Mouse (Mus musculus) CH12.LX (cell line): ENCODE results near the gene Prss37. TPM values are rescaled to one million over a fixed set of nuclear protein-coding genes. Genes with fewer than 3 reads are reported as not detected.

ENCODE experiments used
- DNase-seq: peaks from one replicate; pipeline ENCODE4 v3.0.0-alpha.2; 2013; ENCODE audit errors: extremely low read depth
- H3K27ac ChIP-seq: 2 replicates; pipeline ENCODE4 v1.5.1; 2012; ENCODE audit warnings: low read depth, mild to moderate bottlenecking, control low read depth, moderate library complexity; ENCODE audit not compliant: insufficient read depth
- H3K27me3 ChIP-seq: replicated peaks from 2 replicates; pipeline ENCODE3; 2012; ENCODE audit warnings: inconsistent platforms
- H3K36me3 ChIP-seq, 2 experiments: replicated peaks in 1 of 2; 2 replicates each; pipeline versions ENCODE3 to v1.6.1; 2012; ENCODE audit warnings: inconsistent platforms in 1 of 2, low read length in 1 of 2, mild to moderate bottlenecking in 1 of 2, mixed read lengths in 1 of 2, moderate library complexity in 1 of 2; ENCODE audit not compliant: control insufficient read depth in 1 of 2, insufficient read depth in 1 of 2
- H3K4me1 ChIP-seq, 2 experiments: 2 replicates each; pipeline ENCODE4 v1.6.1; 2012; ENCODE audit warnings: inconsistent platforms in 1 of 2, moderate library complexity in 1 of 2; ENCODE audit not compliant: insufficient read depth in 2 of 2, control insufficient read depth in 1 of 2
- H3K4me2 ChIP-seq: 2 replicates; pipeline ENCODE4 v1.6.1; 2012; ENCODE audit warnings: low read depth, mild to moderate bottlenecking, control low read depth; ENCODE audit not compliant: poor library complexity, insufficient read depth, severe bottlenecking
- H3K4me3 ChIP-seq, 3 experiments: fragments of 150-350 bp in 1 of 3; sonication (generic) in 1 of 3; replicated peaks in 1 of 3; 2 replicates each; pipeline versions ENCODE3 to v1.5.1; 2011 to 2012; ENCODE audit warnings: low read depth in 2 of 3, low read length in 2 of 3, mild to moderate bottlenecking in 2 of 3, moderate library complexity in 2 of 3, control low read depth in 1 of 3, improper control_type of control experiment in 1 of 3, inconsistent platforms in 1 of 3, mixed read lengths in 1 of 3; ENCODE audit not compliant: poor library complexity in 1 of 3
- H3K79me2 ChIP-seq: replicated peaks from 2 replicates; pipeline ENCODE4 v1.6.1; 2012; ENCODE audit warnings: mild to moderate bottlenecking, moderate library complexity; ENCODE audit not compliant: control insufficient read depth, poor library complexity, insufficient read depth, severe bottlenecking; ENCODE audit errors: extremely low read depth
- H3K9ac ChIP-seq: 2 replicates; pipeline ENCODE4 v1.6.1; 2012; ENCODE audit warnings: low read depth, mild to moderate bottlenecking, control low read depth, moderate library complexity; ENCODE audit not compliant: insufficient read depth
- H3K9me3 ChIP-seq: replicated peaks from 2 replicates; pipeline ENCODE3; 2012; ENCODE audit warnings: low read length, inconsistent platforms, mixed read lengths
- CHD2 ChIP-seq: IDR thresholded peaks from 2 replicates; pipeline ENCODE4 v1.6.1; 2011; ENCODE audit warnings: low read length, improper control_type of control experiment
- CTCF ChIP-seq, 2 experiments: IDR thresholded peaks in 1 of 2; conservative IDR thresholded peaks in 1 of 2; 2 replicates each; pipeline ENCODE4 v1.5.1; 2011 to 2012; ENCODE audit warnings: low read depth in 2 of 2, low read length in 2 of 2, improper control_type of control experiment in 1 of 2, inconsistent platforms in 1 of 2, mild to moderate bottlenecking in 1 of 2, moderate library complexity in 1 of 2
- E2F4 ChIP-seq: IDR thresholded peaks from 2 replicates; pipeline ENCODE4 v1.6.1; 2011; ENCODE audit warnings: low read depth, low read length, improper control_type of control experiment; ENCODE audit not compliant: insufficient replicate concordance
- ELF1 ChIP-seq: IDR thresholded peaks from 2 replicates; pipeline ENCODE4 v1.6.1; 2014; ENCODE audit warnings: low read depth, mild to moderate bottlenecking, inconsistent platforms, low read length, improper control_type of control experiment
- EP300 ChIP-seq: IDR thresholded peaks from 2 replicates; pipeline ENCODE4 v1.6.1; 2011; ENCODE audit warnings: low read length, improper control_type of control experiment
- ETS1 ChIP-seq: conservative IDR thresholded peaks from 2 replicates; pipeline ENCODE4 v1.6.1; 2012; ENCODE audit warnings: low read depth, mild to moderate bottlenecking, inconsistent platforms, low read length, improper control_type of control experiment, moderate library complexity
- GABPA ChIP-seq: IDR thresholded peaks from 2 replicates; pipeline ENCODE4 v1.6.1; 2012; ENCODE audit warnings: low read depth, low read length, improper control_type of control experiment, inconsistent platforms; ENCODE audit not compliant: insufficient replicate concordance
- IRF4 ChIP-seq: IDR thresholded peaks from 2 replicates; pipeline ENCODE4 v1.6.1; 2014; ENCODE audit warnings: low read depth, mild to moderate bottlenecking, inconsistent platforms, low read length, improper control_type of control experiment
- JUND ChIP-seq: conservative IDR thresholded peaks from 2 replicates; pipeline ENCODE4 v1.6.1; 2011; ENCODE audit warnings: low read depth, low read length, improper control_type of control experiment
- KAT2A ChIP-seq: IDR thresholded peaks from 2 replicates; pipeline ENCODE4 v1.6.1; 2012; ENCODE audit warnings: low read length, improper control_type of control experiment, inconsistent platforms; ENCODE audit not compliant: insufficient replicate concordance
- MAFK ChIP-seq: IDR thresholded peaks from 2 replicates; pipeline ENCODE4 v1.6.1; 2011; ENCODE audit warnings: low read length, improper control_type of control experiment; ENCODE audit not compliant: insufficient replicate concordance
- MAX ChIP-seq: IDR thresholded peaks from 2 replicates; pipeline ENCODE4 v1.6.1; 2011; ENCODE audit warnings: low read length, improper control_type of control experiment
- MEF2A ChIP-seq: IDR thresholded peaks from 2 replicates; pipeline ENCODE4 v1.6.1; 2014; ENCODE audit warnings: low read depth, mild to moderate bottlenecking, inconsistent platforms, low read length, improper control_type of control experiment, borderline replicate concordance
- MXI1 ChIP-seq: IDR thresholded peaks from 2 replicates; pipeline ENCODE4 v1.6.1; 2011; ENCODE audit warnings: mild to moderate bottlenecking, low read depth, low read length, improper control_type of control experiment
- MYC ChIP-seq: IDR thresholded peaks from 2 replicates; pipeline ENCODE4 v1.6.1; 2011; ENCODE audit warnings: low read depth, mild to moderate bottlenecking, improper control_type of control experiment, low read length
- NELFE ChIP-seq: IDR thresholded peaks from 2 replicates; pipeline ENCODE4 v1.6.1; 2011; ENCODE audit warnings: low read depth, low read length, improper control_type of control experiment
- PAX5 ChIP-seq: IDR thresholded peaks from 2 replicates; pipeline ENCODE4 v1.6.1; 2012; ENCODE audit warnings: low read length, inconsistent platforms, mixed read lengths
- POLR2A ChIP-seq: IDR thresholded peaks from 2 replicates; pipeline ENCODE4 v1.6.1; 2011; ENCODE audit warnings: low read depth, mild to moderate bottlenecking, improper control_type of control experiment, low read length
- RAD21 ChIP-seq: IDR thresholded peaks from 2 replicates; pipeline ENCODE4 v1.6.1; 2011; ENCODE audit warnings: low read depth, mild to moderate bottlenecking, low read length, improper control_type of control experiment, moderate library complexity
- RCOR1 ChIP-seq: conservative IDR thresholded peaks from 2 replicates; pipeline ENCODE4 v1.6.1; 2012; ENCODE audit warnings: low read depth, mild to moderate bottlenecking, inconsistent platforms, low read length, improper control_type of control experiment
- SIN3A ChIP-seq: IDR thresholded peaks from 2 replicates; pipeline ENCODE4 v1.6.1; 2012; ENCODE audit warnings: low read length, improper control_type of control experiment, inconsistent platforms
- SMC3 ChIP-seq: IDR thresholded peaks from 2 replicates; pipeline ENCODE4 v1.6.1; 2011; ENCODE audit warnings: low read depth, low read length, improper control_type of control experiment
- USF1 ChIP-seq: IDR thresholded peaks from 2 replicates; pipeline ENCODE4 v1.6.1; 2014; ENCODE audit warnings: low read depth, mild to moderate bottlenecking, inconsistent platforms, low read length, improper control_type of control experiment
- USF2 ChIP-seq: conservative IDR thresholded peaks from 2 replicates; pipeline ENCODE4 v1.6.1; 2011; ENCODE audit warnings: low read depth, low read length, improper control_type of control experiment
- ZC3H11A ChIP-seq: IDR thresholded peaks from 2 replicates; pipeline ENCODE4 v1.6.1; 2012; ENCODE audit warnings: low read depth, mild to moderate bottlenecking, inconsistent platforms, low read length, improper control_type of control experiment
- ZKSCAN1 ChIP-seq: IDR thresholded peaks from 2 replicates; pipeline ENCODE4 v1.6.1; 2012; ENCODE audit warnings: low read depth, inconsistent platforms, low read length, improper control_type of control experiment, borderline replicate concordance
- ZMIZ1 ChIP-seq: IDR thresholded peaks from 2 replicates; pipeline ENCODE4 v1.6.1; 2012; ENCODE audit warnings: low read depth, mild to moderate bottlenecking, inconsistent platforms, low read length, improper control_type of control experiment
- ZNF384 ChIP-seq: IDR thresholded peaks from 2 replicates; pipeline ENCODE4 v1.6.1; 2012; ENCODE audit warnings: low read depth, low read length, improper control_type of control experiment, inconsistent platforms
- dilution Hi-C: fragments of 300-500 bp; cut with MboI; formaldehyde crosslinking; loops from 2 replicates; pipeline ENCODE4 v1.14.3; 2020; ENCODE audit warnings: low sequenced_read_pairs; ENCODE audit not compliant: extremely low pct_unique_long_range_greater_than_20kb, extremely low pct_ligation_motif_present
- in situ Hi-C: fragments of 300-500 bp; cut with MboI; formaldehyde crosslinking; loops from 3 replicates; pipeline ENCODE4 v1.14.3; 2019; ENCODE audit warnings: low sequenced_read_pairs, low pct_ligation_motif_present, low pct_unique_long_range_greater_than_20kb, mixed read lengths
- polyA plus RNA-seq: library from polyadenylated mRNA; unstranded; fragments of >175 nt; gene quantifications from 2 replicates; pipeline ENCODE4 v1.2.1, GENCODE M21; 2012; ENCODE audit warnings: low read depth; ENCODE audit not compliant: insufficient read length
- total RNA-seq, 2 experiments: library from RNA; depleted of rRNA; stranded (reverse); fragments of 300-350 nt in 1 of 2; fragments of >200 nt in 1 of 2; gene quantifications; 2 replicates each; pipeline ENCODE4 v1.2.3; 2012 to 2014

Prss37 gene
- total and polyA plus RNA-seq, 3 experiments, result not detected

DNA sequence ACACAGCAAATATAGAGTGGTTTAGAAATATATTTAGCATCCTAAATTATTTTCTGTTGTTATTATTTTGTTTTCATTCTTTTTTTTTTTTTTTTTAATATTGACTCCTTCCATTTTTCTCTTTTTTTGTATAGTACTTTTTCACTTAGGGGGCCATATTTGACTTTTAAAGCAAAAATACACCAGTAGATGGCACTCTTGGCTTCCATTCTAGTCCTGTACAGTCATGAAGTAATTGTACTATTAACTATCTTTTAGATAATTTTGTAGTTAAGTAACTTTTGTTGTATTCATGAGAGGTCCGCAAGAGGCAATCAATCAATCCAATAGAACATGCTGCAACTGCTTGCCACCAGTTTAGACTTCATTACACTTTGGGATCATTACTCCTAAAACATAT, 39.6 kb downstream of the Prss37 start:
- dilution Hi-C loops, result no loop called here
- DNase-seq, result peak; percentile 43

DNA sequence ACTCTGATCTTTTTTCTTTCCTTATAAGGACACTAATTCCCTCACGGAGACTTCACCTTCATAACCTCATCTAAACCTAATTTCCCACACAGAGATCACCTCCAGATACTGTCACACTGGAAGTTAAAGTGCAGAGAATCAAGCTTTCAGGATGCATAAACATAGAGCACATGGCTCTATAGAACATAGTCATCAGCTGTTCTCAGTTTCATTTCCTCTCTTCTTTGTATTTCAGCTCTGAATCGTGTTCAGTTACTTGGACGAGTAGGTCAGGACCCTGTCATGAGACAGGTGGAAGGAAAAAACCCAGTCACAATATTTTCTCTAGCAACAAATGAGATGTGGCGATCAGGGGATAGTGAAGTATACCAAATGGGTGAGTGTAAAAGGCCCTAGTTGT, 43.2 kb downstream of the Prss37 start:
- no peak overlapping the region for H3K9ac ChIP-seq
- H3K27me3 ChIP-seq, result no peaks in the 10 kb centered on the region
- peak; percentile 35 for DNase-seq
- TF ChIP-seq ZMIZ1 (no peak), ZNF384 (no peak), SIN3A (peak; percentile 98), ETS1 (peak; percentile 82), MXI1 (peak; percentile 64; the same call in 1 of the 2 replicates), USF2 (no peak), IRF4 (peak; percentile 68; the same call in 1 of the 2 replicates), PAX5 (no peak), MYC (peak; percentile 94), EP300 (peak; percentile 34; the same call in 1 of the 2 replicates), MAX (peak; percentile 88), KAT2A (no peak), ZKSCAN1 (no peak), RCOR1 (no peak)
- TF ChIP-seq, all 38 proteins: peak for 7
- Histone ChIP-seq H3K4me3 (no peak overlapping the region), H3K4me1 (peaks cover 0 to 40% of the 10 kb centered on the region in 2 experiments; a peak in 2 of 4 replicates), H3K4me2 (no peak overlapping the region), H3K79me2 (peaks cover 16% of the 10 kb centered on the region), H3K9me3 (peaks cover 4% of the 10 kb centered on the region), H3K36me3 (peaks cover 49 to 61% of the 10 kb centered on the region in 2 experiments), H3K27ac (no peak overlapping the region)
- dilution Hi-C loops (no loop called here), in situ Hi-C loops (no loop called here)

More for the DNA sequence above, 39.6 kb downstream of the Prss37 start:
- H3K9ac ChIP-seq, result no peak overlapping the region
- peaks cover 62 to 76% of the 10 kb centered on the region in 2 experiments for H3K36me3 ChIP-seq
- in situ Hi-C loops, result loop anchor here (10.0 kb wide), 1 partner anchor 205 kb away; no protein-coding TSS in a partner anchor
- H3K4me2 ChIP-seq, result no peak overlapping the region
- H3K79me2 ChIP-seq, result peaks cover under 1% of the 10 kb centered on the region; the same call in 1 of the 2 replicates
- H3K27ac ChIP-seq, result no peak overlapping the region
- H3K27me3 ChIP-seq, result no peaks in the 10 kb centered on the region
- H3K9me3 ChIP-seq, result peaks cover 4% of the 10 kb centered on the region
- no peak overlapping the region for H3K4me3 ChIP-seq
- TF ChIP-seq ELF1 (no peak), CHD2 (no peak), RAD21 (peak; percentile 52), POLR2A (no peak), GABPA (no peak), MYC (no peak), NELFE (no peak), MEF2A (no peak), E2F4 (no peak), USF2 (no peak), SIN3A (no peak), RCOR1 (no peak), SMC3 (peak; percentile 23; the same call in 1 of the 2 replicates), MAFK (no peak), JUND (no peak), USF1 (no peak), MXI1 (no peak), ZC3H11A (no peak), CTCF (conservative IDR thresholded peaks at IDR 0.05 in 1 of 2, IDR thresholded peaks at IDR 0.05 in 1 of 2; ENCODE audit: low read depth in 2 of 2, low read length in 2 of 2) (peak in 1 of 2 experiments; percentile 58; a peak in 2 of 4 replicates), ZMIZ1 (no peak), PAX5 (no peak), ETS1 (no peak)
- TF ChIP-seq, all 38 proteins: peak for 3
- H3K4me1 ChIP-seq, result peaks cover 0 to 22% of the 10 kb centered on the region in 2 experiments; a peak in 2 of 4 replicates
